Mouse (Mus musculus) thymus, postnatal 10 days (tissue): ENCODE measurements around the gene Rps16.

Experiments used
- DNase-seq, 2 experiments: peaks; one replicate each; pipeline ENCODE4 v3.0.0; 2021; ENCODE audit warnings: low spot score in 2 of 2

Gene Rps16

DNA sequence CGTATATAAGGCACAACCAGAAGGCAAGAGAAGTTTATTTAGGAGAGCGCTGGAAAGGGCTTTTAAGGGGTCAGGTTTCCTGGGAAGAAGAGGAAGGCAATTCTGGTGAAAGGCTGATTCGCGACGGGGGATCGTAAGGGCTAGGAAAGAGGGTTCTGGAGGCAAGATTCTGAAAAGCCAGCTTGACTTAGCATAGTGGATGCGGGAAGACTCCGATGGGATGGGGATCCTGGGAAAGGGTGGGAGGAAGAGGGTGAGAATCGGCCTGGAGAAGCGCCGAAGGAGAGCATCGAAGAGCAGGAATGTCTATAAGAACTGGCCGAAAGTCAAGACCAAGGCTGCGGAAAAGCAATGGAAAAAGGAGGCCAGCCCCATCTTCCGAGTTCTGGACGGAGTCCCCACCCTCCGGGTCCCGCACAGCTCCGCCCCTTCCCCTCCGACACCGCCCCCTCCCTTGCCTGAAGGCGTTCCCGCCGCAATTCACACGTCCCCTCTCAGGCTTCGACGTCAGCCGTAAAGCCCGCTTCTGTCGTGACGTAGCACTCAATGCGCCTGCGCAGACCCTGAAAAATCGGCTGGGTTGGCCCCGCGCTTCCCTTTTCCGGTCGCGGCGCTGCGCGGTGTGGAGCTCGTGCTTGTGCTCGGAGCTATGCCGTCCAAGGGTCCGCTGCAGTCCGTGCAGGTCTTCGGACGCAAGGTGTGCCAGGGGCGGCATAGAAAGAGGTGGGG is at the start of gene Rps16:
Gene Rps16, plus strand, starts transcription at position 498 of the 729 bp plus-strand sequence.
- DNase-seq, result peak; percentile 98 to 99

DNA sequence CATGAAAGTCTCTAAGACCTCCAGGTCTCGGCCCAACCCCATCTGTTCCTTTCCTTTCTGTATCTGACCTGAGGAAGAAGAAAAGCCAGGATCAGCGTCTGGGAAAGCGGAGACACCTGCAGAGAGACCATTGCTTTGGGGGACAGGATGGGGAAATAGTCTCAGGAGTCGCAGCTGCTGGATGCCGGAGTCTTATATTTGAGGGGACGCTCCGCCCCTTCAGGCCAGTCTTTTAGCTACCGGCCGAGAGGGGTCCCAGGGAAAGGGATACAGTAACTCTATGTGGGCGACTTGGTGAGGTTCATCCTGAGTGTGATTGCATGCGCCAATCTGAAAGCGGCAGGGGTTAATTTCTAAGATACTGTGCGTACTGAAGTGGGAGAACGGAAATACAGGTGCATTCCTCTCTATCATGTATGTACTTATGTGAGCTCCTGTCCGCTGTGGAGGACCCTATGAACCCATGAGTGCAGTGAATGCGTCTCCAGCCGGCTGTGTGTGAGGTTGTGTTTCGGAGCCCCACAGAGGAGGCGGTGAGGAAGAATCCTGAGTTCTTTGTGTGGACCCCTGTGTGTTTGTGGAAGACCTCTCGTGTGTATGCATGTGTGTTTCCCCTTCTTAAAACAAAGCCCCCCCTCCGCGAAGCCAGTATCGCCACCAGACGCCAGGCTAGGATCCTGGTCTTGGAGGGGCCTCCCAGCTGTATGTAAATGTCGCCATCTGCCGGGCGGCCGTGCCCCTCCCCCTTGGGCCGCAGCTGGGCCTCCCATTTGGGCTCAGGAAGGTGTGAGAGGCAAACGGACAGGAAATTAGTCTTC is 48.6 kb upstream of the Rps16 start, which contains the start of gene Dll3:
Gene Dll3, minus strand, starts transcription at position 623 of the 818 bp plus-strand sequence.
- DNase-seq, result peak; percentile 44 to 56

DNA sequence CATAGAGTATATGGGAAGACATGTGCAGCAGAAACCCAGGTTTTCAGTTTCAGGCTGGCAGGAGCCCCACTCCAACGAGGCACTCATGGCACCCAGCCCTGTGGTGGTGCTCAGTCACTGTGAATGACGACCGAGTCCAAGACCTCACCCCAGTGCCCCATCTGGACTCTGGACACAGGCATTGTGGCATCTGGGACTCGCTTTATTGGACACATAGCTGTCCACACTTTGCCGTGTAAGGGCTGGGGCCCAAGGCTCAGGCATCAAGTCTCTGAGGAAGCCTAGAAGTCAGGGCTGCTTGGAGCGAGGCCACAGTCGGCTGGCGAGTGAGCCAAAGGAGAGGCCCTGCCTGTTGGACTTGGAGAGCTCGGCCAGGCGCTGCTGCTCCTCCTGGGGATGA is 44.8 kb upstream of the Rps16 start:
- no peak for DNase-seq

DNA sequence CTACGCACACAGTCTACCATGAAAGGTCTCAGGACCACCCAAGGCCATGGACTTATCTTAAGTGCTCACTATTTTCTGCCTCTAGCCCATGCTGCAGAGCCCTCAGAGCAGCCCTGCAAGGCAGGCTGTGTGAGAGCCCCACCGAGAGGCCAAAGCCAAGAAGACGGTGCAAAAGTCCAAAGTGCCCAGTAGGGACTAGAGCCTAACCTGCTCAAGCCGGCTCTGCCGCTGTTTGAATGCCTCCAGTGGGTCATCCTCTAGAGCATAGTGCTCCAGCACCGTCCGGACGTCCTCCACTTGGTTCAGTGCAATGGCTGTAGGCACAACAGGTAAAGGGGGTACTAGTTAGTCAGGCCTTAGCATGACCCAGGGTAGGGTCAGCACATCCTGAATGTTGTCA is 44.2 kb upstream of the Rps16 start:
- no peak for DNase-seq

DNA sequence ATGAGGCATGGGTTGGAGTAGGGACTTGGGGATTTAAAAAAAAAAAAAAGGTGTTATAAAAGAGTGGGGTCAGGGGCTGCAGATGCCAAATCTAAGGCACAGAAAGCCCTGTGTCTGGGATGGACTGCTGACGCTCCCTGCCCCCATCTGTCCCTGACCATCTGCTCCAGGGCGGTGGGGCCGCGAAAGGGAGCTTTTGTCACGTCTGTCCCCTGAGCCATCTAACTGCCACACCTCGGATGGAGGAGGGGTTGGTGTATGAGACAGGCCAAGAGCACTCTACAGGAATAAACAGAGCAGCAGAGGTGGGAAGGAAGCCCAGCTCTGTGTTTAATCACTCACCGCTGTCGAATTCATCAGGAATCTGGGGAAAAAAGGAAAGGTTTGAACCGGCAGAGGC is 40.7 kb upstream of the Rps16 start:
- no peak for DNase-seq

DNA sequence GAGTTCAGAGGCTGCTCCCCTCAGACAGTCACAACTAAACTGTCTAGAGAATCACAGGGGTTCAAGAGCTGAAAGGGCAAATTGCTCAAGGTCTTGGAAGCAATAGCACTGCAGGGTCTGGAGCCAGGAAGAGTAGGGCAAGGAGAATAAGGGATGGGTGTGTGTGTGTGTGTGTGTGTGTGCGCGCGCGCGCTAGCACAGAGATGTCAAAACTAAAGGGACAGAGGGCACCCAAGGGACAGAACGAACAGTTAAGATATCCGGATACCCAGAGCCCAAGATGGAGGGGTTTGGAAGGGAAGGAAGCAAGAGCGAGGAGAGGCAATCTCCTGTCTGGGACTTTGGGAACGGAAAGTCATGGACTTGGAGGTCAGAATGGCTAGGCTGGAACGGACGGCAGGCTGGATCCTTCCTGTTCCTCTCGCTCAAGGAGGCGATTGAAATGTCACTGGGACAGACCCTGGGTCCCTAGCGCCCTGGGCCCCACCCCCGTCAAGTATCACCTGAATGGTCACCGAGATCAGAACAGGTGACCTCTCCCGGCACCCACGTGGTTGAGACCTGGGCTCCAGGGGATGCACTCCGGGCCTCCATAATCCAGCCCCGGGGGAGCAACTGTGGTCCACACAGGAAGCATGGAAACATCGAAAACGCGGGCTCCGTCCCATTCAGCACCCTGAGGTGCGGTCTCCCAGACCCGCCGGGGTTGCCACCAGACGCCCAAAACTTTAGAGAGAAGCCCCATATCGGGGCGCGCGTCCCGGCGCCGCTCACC is 39.1 kb upstream of the Rps16 start:
- no peak for DNase-seq

DNA sequence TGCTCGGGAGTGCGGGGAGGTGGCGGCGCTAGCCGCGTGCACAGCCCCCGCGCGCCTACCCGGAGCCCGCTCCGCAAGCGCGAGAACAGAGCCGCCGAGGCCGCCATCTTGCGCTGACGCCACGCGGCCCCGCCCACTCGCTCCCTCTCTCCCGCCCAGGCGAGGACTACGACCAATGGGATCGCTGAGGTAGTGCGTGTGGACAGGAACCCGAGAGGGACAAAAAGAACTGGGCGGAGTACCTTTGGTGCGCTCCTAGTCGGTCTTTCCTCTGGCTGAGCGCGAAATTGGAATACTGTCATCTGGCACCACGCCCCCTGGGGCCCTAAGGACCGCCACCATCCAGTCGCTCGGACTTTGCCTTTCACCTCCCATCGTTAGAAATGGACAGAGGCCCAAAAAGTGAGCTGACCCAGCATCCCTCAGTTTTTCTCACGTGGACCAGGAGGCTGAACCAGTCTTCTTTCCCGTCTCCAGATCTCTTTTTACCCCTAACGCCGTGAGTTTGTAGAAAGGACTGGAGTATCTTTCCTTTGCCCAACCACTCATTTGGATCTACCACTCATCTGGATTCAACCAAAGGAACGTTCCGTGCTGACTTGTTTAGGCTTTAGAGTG is 38.4 kb upstream of the Rps16 start, which contains the start of gene Timm50:
Gene Timm50, minus strand, starts transcription at position 147 of the 618 bp plus-strand sequence.
- peak; percentile 92 to 96 for DNase-seq

DNA sequence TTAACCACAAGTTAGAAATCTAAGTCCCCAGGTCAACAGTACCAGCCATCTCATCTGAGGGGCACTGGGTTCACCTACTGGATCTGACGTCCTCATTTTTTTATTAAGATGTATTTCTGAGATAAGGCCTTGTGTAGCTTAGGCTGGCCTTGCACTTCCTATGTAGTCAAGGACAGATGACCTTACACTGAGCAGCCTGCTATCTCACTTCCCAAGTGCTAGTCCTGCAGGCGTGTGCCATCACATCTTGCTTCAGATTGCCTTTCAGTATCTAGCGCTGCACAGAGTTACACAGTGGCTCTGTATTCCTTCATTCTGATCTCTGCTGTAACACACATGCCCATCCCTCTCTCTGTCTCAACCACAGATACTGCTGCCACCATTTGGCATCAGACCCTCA is 32.4 kb upstream of the Rps16 start:
- no peak for DNase-seq

DNA sequence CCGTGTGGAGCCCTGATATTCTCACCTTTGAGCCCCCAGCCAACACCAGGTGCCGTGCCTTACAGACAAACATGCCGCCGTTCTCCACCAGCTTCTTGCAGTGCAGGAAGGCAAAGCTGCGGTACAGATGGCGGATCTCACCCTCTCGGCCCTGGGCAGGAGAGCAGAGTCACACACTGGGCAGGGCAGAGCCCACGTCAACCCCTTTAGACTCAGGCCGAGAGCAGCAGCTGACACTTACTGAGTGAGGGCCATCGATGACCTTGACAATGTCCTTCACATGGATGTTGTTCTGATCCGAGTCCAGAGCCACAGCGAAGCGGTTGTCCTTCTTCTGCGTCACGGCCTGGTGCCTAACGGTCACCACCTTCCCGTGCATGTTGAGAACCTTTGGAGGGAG is 31.7 kb upstream of the Rps16 start:
- DNase-seq, result no peak

DNA sequence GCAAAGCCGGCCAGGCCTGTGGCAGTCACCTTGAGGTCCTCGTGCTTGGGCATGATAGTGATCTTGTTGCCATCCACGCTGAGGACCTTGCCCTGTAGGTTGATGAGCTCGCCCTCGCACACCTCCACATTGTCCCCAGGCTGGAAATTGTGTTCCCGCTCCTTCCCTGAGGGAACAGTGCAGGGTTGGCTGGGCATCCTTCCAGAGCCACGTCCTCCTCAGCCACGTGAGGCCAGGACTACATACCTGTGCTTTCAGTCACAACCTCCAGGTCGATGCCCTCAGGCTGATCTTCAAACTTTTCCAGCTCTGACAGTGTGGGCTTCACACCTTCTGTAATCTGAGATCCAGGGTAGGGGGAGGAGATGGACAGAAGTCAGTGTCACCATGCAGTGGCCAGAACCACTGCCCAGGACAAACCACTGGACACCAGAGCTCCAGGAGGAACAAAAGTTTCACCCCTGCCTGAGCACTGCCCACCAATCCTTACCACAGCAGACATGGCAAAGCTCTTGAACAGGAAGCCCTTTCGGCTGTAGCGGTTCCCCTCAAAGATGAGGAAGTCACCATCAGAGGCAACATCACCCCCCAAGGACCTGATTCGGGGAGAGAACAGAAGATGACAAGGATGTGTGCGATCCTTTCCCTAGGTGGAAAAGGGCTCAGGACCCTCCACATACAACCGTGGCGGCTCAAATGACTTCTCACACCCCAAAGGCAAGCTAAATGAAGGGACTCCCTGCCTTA is 28.3 kb upstream of the Rps16 start:
- DNase-seq, result no peak

DNA sequence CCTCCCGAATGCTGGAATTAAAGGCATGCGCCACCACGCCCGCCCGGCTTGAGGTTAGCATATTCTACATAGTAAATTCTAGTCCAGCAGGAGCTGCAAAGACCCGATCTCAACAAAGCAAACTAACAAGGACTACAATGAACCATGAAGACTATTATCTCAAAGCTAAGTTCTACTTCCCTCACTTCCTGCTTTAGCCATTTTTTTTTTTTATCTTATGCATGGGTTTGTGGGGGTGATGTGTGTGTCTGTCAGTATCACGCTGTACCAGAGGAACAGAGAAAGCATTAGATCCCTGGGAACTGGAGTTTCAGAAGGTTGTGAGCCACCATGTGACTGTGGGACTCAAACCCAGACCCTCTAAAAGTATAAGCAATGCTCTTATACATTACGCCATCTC is 25.2 kb upstream of the Rps16 start:
- DNase-seq, result no peak

DNA sequence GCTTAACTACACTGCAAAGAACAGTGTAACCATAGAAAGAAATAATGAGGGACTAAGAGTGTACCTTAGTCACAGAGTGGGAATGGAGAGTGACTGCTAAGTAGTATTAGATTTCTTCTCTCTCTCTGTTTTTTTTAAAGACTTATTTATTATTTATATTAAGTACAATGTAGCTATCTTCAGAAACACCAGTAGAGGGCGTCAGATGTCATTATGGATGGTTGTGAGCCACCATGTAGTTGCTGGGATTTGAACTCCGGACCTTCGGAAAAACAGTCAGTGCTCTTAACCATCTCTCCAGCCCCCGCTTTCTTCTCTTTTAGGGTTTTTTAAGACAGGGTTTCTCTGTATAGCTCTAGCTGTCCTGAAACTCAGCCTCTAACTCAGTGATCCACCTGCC is 24.0 kb upstream of the Rps16 start:
- no peak for DNase-seq

DNA sequence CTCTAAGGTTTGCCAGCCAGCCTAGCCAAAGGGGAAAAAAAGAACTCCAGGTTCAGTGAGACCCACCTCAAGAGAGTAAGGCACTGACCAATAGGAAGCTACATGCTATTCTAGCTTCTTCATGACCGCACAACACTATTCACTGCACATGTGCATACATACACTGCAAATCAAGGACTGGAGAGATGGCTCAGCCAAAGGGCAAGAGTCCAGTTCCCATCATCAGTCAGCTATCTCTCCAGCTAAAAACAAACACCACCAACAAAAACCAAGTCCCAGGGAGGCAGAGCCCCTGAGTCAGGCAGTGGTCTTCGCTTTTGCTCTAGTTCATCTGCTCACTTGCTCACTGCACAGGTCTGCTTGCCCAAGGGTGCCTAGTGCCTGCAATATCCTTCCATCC is 22.2 kb upstream of the Rps16 start:
- no peak for DNase-seq

DNA sequence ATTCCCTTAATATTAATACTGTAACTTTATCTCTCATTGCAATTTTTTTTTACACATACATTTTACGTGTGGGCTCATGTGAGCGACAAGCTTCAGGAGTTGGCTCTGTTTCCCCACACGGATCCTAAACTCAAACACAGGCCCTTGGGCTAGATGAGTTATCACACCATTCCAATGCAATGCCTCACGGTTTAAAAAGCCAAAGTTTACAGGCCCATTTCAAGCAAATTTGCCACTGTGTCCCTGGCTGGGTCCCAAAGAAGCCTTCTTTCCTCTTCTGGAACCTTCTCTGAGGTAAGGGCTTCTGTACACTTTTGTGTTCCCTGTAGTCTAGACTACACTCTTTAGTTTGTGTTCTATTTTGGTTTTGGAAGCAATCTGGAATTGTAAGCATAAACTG is 15.9 kb upstream of the Rps16 start:
- DNase-seq, result no peak

DNA sequence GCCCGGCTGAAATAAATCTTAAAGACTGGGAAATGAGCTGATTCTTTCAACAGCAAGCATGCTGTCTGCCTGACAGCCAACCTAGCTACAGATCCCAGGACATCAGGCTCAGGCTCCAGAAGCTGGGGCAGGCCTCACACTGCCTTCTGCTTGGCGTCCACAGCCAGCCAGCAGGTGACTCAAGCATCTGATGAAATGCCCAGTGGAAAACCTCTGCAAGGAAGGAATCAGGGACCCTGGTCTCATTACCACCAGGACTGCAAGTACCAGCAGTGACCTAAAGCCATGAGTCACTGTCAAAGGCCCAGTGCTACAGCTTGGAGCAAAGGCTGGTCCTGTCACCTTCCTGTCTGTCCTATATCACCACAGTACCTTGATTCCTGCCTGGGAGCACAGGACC is 15.0 kb upstream of the Rps16 start:
- no peak for DNase-seq

DNA sequence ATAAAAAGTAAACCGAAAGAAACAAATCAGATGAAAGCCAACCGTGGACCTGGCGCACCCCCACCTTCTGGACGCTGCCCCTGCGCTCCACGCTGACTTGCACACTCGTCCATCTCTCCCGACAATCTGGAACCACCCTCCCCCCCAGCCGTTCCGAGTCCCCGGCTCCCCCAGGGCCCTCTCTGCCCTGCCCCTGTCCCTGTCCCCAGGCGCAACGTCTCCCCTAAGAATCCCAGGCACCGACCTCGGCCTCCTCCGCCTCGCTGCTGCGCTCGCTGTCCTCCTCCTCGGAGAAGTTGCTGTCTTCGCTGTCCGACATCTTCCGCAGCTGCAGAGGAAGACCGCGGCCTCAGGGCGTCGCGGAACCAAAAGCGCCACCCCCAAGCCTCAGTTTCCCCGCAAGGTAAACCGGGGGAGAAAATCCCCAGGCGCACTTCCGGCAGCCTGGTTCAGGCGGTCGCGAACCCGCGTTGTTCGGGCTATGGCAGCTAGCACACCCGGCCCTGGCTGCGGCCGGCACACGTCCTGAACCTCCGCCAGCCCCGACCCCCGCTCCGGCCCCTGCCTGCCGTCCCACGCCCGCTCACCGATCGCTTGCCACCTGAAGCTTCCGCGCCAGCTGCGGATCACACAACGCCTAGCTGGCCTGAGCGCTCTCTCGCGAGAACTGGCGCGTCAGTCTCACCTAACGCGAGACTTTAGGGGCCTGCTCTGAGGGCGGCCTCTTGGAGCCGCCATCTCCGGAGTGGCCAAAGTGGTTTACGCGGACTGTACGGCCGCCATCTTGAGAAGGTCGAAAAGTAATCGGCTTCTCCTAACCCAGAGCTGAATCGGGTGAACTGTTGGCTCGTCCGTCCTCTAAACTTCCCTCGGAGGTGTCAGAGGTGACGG is 12.1 kb upstream of the Rps16 start, which contains the start of gene Supt5:
Gene Supt5, minus strand, starts transcription at position 639 of the 891 bp plus-strand sequence.
- peak; percentile 96 to 97 for DNase-seq

DNA sequence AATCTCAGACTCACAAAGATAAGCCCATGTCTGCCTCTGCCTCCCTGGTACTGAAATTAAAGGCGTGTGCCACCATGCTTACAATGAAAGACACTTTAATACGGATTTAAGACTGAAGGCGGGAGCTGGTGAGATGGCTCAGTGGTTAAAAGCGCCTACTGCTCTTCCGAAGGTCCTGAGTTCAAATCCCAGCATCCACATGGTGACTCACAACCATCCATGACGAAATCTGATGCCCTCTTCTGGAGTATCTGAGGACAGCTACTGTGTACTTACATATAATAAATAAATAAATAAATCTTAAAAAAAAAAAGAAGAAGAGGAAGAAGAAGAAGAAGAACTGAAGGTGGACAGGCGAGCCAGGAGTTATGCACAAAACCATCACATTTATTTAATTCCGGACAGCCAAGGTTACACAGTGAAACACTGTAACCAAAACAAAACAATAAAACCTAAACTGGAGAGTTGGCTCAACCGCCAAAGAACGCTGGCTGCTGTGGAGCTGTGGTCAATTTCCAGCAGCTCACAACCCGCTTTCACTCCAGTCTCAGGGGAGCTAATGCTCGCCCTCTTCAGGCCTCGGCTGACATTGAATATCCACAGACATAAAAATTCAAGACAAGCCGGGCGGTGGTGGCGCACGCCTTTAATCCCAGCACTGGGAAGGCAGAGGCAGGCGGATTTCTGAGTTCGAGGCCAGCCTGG is 11.1 kb upstream of the Rps16 start:
- peak; percentile 38 to 48 for DNase-seq

DNA sequence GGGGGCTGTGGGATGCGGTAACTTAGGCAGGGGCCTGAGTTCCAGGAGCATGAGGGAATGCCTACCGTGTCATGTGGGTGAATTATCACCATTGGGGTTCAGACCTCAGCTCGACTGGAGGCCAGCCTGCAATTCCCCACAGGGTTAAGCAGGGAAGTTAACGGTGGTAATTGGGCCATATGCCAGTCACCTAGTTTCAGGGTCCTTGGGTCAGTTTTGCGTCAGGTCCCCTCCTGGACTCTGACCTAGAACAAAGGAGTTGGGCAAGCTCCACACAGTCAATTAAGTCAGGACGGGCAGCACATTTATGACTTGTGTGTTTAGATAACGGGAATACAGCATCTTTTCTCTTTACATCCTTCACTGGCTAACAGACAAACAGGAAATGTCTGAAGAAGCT is 9.1 kb upstream of the Rps16 start:
- no peak for DNase-seq

DNA sequence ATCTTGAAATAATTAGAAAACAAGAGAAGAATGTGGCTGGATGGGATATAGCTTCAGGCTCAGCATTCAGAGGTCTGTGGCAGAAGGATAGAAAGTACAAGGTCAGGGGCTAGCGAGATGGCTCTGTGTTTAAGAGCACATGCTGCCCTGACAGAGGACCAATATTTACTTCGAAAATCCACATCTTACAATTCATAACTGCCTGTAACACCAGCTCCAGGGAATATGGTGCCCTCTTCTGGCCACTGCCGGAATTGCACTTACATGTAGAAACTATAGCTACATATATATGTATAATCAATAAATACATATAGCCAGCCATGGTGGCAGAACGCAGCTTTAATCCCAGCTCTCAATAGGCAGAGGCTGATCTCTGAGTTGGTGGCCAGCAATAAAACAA is 5.8 kb upstream of the Rps16 start:
- peak; percentile 29 to 67 for DNase-seq
